Mouse (Mus musculus): ENCODE measurements around the gene Fbn1. TPM values are rescaled to one million over a fixed set of nuclear protein-coding genes. Genes with fewer than 3 reads are reported as not detected.

Gene Fbn1
- total and polyA plus RNA-seq, 2 experiments from 2014 or later, result 1.6 to 20.1 TPM

DNA sequence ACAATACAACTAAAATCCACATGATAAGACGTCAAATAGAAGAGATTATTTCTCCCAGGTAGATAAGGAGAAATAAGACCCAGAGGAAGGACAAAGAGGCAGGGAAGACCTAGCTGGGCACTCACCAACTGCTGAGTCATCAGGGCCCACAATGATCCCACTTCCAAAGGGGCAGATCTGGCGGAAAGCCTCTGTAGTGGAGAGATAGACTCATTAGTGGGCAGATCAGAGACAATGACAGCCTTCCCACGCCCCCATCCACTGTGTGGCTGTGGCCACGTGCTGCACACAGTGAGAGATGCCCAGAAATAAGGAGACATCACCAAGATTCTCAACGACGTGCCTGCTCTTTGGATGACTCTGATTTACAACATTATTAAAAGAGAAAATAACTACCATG is 186.7 kb downstream of the Fbn1 start:
- Histone ChIP-seq H3K27ac (ENCODE audit: low read depth, low read length) (no peak overlapping the region), H3K4me2 (ENCODE audit: low read depth, low read length, poor library complexity, severe bottlenecking) (no peak overlapping the region), H3K27me3 (ENCODE audit: insufficient read depth, low read length) (no peaks in the 10 kb centered on the region), H3K9me3 (ENCODE audit: low read length) (no peaks in the 10 kb centered on the region), H3K4me3 (ENCODE audit: low read depth, low read length) (no peak overlapping the region), H3K4me1 (ENCODE audit: insufficient read depth, low read length) (no peaks in the 10 kb centered on the region), H3K9ac (replicated peaks; ENCODE audit: low read length, poor library complexity, severe bottlenecking) (no peak overlapping the region), H3K36me3 (ENCODE audit: insufficient read depth, low read length) (peaks cover 19% of the 10 kb centered on the region)
- WGBS, result 76% methylated on average over 6 of the region's 6 CpGs
- TF ChIP-seq CTCF (IDR thresholded peaks at IDR 0.05), result no peak
- DNase-seq (ENCODE audit: low spot score) (no peak), ATAC-seq (ENCODE audit: low FRiP score) (no peak)

- H3K27ac ChIP-seq (ENCODE audit: low read depth, low read length), result no peak overlapping the region
- no peak for DNase-seq (ENCODE audit: low spot score)
- WGBS, result 82% methylated on average over 8 of the region's 8 CpGs
Observed at GRCm38 (mm10) chr2:125319651-125320050, 188.1 kb downstream of the Fbn1 start.

DNA sequence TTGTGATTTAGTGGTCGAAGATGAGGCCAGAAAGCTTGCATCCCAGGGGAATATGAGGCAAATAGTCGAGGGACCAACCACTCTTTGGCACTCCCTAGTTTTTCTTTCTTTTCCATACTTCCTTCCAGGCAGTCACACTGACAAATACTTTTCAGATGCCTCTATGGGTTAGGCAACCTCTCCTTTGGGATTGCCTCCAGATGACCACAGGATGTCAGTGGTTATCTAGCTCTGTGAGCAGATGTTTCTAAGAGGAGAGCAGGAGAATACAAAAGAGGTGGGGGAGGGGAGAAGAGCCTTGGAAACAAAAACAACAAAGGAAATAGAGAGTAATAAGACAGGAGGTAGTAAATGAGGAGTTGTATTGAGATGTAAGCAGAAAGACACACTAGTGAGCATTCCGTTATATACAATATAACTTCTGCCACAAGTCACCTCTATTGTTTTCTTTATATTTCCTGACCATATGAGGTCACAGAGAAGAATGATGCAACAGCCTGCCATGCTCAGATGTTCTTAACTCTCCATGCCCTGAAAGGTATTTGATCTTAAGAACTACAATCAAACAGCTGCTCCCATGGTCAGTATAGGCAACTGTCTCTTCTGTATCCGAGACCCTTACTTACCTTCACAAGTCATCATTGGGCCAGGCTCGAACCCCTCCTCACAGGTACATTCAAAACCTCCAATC is 189.3 kb downstream of the Fbn1 start:
- Histone ChIP-seq H3K4me1 (ENCODE audit: insufficient read depth, low read length) (no peaks in the 10 kb centered on the region), H3K4me3 (ENCODE audit: low read depth, low read length) (no peak overlapping the region), H3K9ac (replicated peaks; ENCODE audit: low read length, poor library complexity, severe bottlenecking) (no peak overlapping the region), H3K9me3 (ENCODE audit: low read length) (no peaks in the 10 kb centered on the region), H3K36me3 (ENCODE audit: insufficient read depth, low read length) (peaks cover 30% of the 10 kb centered on the region; the same call in 1 of the 2 replicates), H3K27ac (ENCODE audit: low read depth, low read length) (no peak overlapping the region), H3K4me2 (ENCODE audit: low read depth, low read length, poor library complexity, severe bottlenecking) (no peak overlapping the region), H3K27me3 (ENCODE audit: insufficient read depth, low read length) (no peaks in the 10 kb centered on the region)
- no peak for ATAC-seq (ENCODE audit: low FRiP score)
- TF ChIP-seq CTCF (IDR thresholded peaks at IDR 0.05), result no peak
- 87% methylated on average over 5 of the region's 5 CpGs for WGBS
- DNase-seq (ENCODE audit: low spot score), result no peak

More at GRCm38 (mm10) chr2:125319651-125320050, 188.1 kb downstream of the Fbn1 start:
- TF ChIP-seq CTCF (IDR thresholded peaks at IDR 0.05), result no peak
- Histone ChIP-seq H3K4me2 (ENCODE audit: low read depth, low read length, poor library complexity, severe bottlenecking) (no peak overlapping the region), H3K36me3 (ENCODE audit: insufficient read depth, low read length) (peaks cover 23% of the 10 kb centered on the region; the same call in 1 of the 2 replicates), H3K9me3 (ENCODE audit: low read length) (no peaks in the 10 kb centered on the region), H3K27me3 (ENCODE audit: insufficient read depth, low read length) (no peaks in the 10 kb centered on the region), H3K4me3 (ENCODE audit: low read depth, low read length) (no peak overlapping the region), H3K9ac (replicated peaks; ENCODE audit: low read length, poor library complexity, severe bottlenecking) (no peak overlapping the region), H3K4me1 (ENCODE audit: insufficient read depth, low read length) (no peaks in the 10 kb centered on the region)
- ATAC-seq (ENCODE audit: low FRiP score), result no peak

GRCm38 (mm10) chr2:125315203-125315602 is 192.6 kb downstream of the Fbn1 start:
- Histone ChIP-seq H3K27ac (ENCODE audit: low read depth, low read length) (no peak overlapping the region), H3K36me3 (ENCODE audit: insufficient read depth, low read length) (peaks cover 42% of the 10 kb centered on the region), H3K4me2 (ENCODE audit: low read depth, low read length, poor library complexity, severe bottlenecking) (no peak overlapping the region), H3K9me3 (ENCODE audit: low read length) (no peaks in the 10 kb centered on the region), H3K27me3 (ENCODE audit: insufficient read depth, low read length) (no peaks in the 10 kb centered on the region), H3K4me1 (ENCODE audit: insufficient read depth, low read length) (no peaks in the 10 kb centered on the region), H3K4me3 (ENCODE audit: low read depth, low read length) (no peak overlapping the region), H3K9ac (replicated peaks; ENCODE audit: low read length, poor library complexity, severe bottlenecking) (no peak overlapping the region)
- 90% methylated on average over 3 of the region's 3 CpGs for WGBS
- ATAC-seq (ENCODE audit: low FRiP score) (no peak), DNase-seq (ENCODE audit: low spot score) (no peak)
- no peak for TF ChIP-seq CTCF (IDR thresholded peaks at IDR 0.05)

DNA sequence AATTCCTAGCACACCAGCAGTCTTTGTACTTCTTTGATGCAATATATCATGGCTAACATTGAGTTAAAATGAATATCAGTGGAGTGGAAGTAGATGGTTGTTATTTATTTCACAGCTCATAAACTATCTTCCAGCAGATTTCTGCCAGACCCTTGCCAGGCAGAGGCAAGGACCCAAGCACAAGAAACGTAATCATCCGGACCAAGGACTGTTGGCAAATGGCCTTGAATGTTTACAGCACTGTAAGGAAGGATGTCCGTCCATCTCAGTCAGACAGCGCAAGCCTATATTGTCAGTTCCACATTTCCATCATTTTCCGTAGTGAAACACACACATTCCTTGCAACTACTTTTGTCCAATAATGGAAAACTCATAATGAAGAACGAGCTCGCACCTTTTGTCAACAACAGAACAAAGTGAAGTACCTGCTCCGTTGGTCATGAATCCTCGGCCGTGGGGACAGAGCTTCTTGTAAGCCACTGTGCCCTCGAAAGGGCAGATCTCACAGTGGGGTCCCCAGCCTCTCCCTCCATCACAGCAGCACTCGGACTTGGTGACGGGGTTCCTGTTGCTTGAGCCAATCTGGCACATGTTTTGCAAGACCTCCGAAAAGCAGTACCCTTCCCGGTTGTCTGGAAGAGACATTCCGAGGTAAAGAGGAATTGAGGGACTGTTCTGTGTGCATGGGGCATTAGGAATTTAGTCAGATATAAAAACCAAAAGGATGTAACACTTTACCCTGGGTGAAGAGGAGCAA is 193.4 kb downstream of the Fbn1 start:
- ATAC-seq (ENCODE audit: low FRiP score) (no peak), DNase-seq (ENCODE audit: low spot score) (no peak)
- Histone ChIP-seq H3K27ac (ENCODE audit: low read depth, low read length) (no peak overlapping the region), H3K27me3 (ENCODE audit: insufficient read depth, low read length) (no peaks in the 10 kb centered on the region), H3K9me3 (ENCODE audit: low read length) (no peaks in the 10 kb centered on the region), H3K36me3 (ENCODE audit: insufficient read depth, low read length) (peaks cover 48% of the 10 kb centered on the region), H3K9ac (replicated peaks; ENCODE audit: low read length, poor library complexity, severe bottlenecking) (no peak overlapping the region), H3K4me3 (ENCODE audit: low read depth, low read length) (no peak overlapping the region), H3K4me2 (ENCODE audit: low read depth, low read length, poor library complexity, severe bottlenecking) (no peak overlapping the region), H3K4me1 (ENCODE audit: insufficient read depth, low read length) (no peaks in the 10 kb centered on the region)
- no peak for TF ChIP-seq CTCF (IDR thresholded peaks at IDR 0.05)
- WGBS, result 89% methylated on average over 16 of the region's 16 CpGs

- DNase-seq (ENCODE audit: low spot score), result no peak
- H3K4me3 ChIP-seq (ENCODE audit: low read depth, low read length), result no peak overlapping the region
- no peaks in the 10 kb centered on the region for H3K9me3 ChIP-seq (ENCODE audit: low read length)
- no peak for TF ChIP-seq CTCF (IDR thresholded peaks at IDR 0.05)
- no peak for ATAC-seq (ENCODE audit: low FRiP score)
- WGBS, result 87% methylated on average over 10 of the region's 10 CpGs
- peaks cover 45% of the 10 kb centered on the region for H3K36me3 ChIP-seq (ENCODE audit: insufficient read depth, low read length)
- H3K4me1 ChIP-seq (ENCODE audit: insufficient read depth, low read length), result no peaks in the 10 kb centered on the region
- H3K9ac ChIP-seq (replicated peaks; ENCODE audit: low read length, poor library complexity, severe bottlenecking), result no peak overlapping the region
- H3K27me3 ChIP-seq (ENCODE audit: insufficient read depth, low read length), result no peaks in the 10 kb centered on the region
- no peak overlapping the region for H3K4me2 ChIP-seq (ENCODE audit: low read depth, low read length, poor library complexity, severe bottlenecking)
- H3K27ac ChIP-seq (ENCODE audit: low read depth, low read length), result no peak overlapping the region
Observed at GRCm38 (mm10) chr2:125309710-125310109, 198.1 kb downstream of the Fbn1 start.

Measured in midbrain, postnatal 0 days (tissue).